Mouse (Mus musculus): ENCODE data around the gene Gm17019.
"Not testable (repeated sequence)": the region's sequence is repeated elsewhere in the genome, so short reads cannot be mapped to it uniquely, and the experiment has no call there.

DNA sequence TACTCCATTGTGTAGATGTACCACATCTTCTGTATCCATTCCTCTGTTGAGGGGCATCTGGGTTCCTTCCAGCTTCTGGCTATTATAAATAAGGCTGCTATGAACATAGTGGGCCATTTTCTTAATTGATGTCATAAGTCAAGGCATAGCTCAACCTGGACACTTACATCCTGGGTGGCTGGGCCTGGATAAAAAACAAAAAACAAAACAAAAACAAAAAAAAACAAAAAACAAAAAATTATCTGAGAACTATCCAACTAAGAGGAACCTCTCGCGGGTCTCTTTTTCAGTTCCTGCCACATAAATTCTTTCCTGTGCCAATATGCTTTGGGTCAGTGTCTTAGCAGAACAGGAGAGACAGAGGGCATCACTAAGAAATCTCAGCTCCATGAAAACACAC lies 18.0 kb upstream of the Gm17019 start:
- not testable (repeated sequence) for TF ChIP-seq GATA1 (IDR thresholded peaks at IDR 0.05; ENCODE audit: borderline replicate concordance, low read length); FLI1 (IDR thresholded peaks at IDR 0.05; ENCODE audit: low read length)

Data from megakaryocyte, embryonic 14.5 days (primary cell).